Mouse (Mus musculus) layer of hippocampus, adult 8-10 months (tissue): ENCODE results near the gene Zfp354a. TPM values are rescaled to one million over a fixed set of nuclear protein-coding genes. Genes with fewer than 3 reads are reported as not detected.

ENCODE experiments used
- total RNA-seq, 4 experiments: library from RNA; stranded (reverse); gene quantifications; 2 replicates each; pipeline ENCODE4 v1.2.4; 2022

Gene Zfp354a
- total RNA-seq, 4 experiments from 2014 or later, result 9.0 to 10.6 (median 10.0) TPM

Other genes with a start within 250 kb of the Zfp354a start
- 10 to 100 TPM; 43.0 to 51.2 (median 48.0) TPM for gene Zfp354c, start 231.5 kb upstream of the Zfp354a start, total RNA-seq
- gene Zfp879, start 217.7 kb upstream of the Zfp354a start, total RNA-seq, result 1 to 10 TPM; 3.0 to 4.7 (median 3.9) TPM
- not detected for gene Grm6, start 208.6 kb upstream of the Zfp354a start, total RNA-seq
- gene Zfp454, start 171.6 kb upstream of the Zfp354a start, total RNA-seq, result 1 to 10 TPM; 5.4 to 7.4 (median 6.7) TPM
- 10 to 100 TPM; 18.2 to 27.4 (median 20.4) TPM for gene Zfp2, start 143.1 kb upstream of the Zfp354a start, total RNA-seq
- 1 to 10 TPM; 5.9 to 7.8 (median 6.6) TPM for gene Zfp354b, start 127.6 kb upstream of the Zfp354a start, total RNA-seq
- gene 4933414I15Rik, start 115.5 kb upstream of the Zfp354a start, total RNA-seq, result not detected
- gene Prop1, start 105.5 kb upstream of the Zfp354a start, total RNA-seq, result not detected
- gene Olfr1378, start 92.7 kb upstream of the Zfp354a start, total RNA-seq, result not detected
- gene Olfr1377, start 77.3 kb upstream of the Zfp354a start, total RNA-seq, result not detected
- gene Olfr51, start 55.7 kb upstream of the Zfp354a start, total RNA-seq, result not detected
- not detected for gene Olfr54, start 45.0 kb upstream of the Zfp354a start, total RNA-seq
- gene Olfr1375, start 11.1 kb upstream of the Zfp354a start, total RNA-seq, result not detected
- not detected for gene Gm12569, start 161.2 kb downstream of the Zfp354a start, total RNA-seq
- gene Clk4, start 202.5 kb downstream of the Zfp354a start, total RNA-seq, result 100 to 1,000 TPM; 121 to 149 (median 129) TPM
- gene BC049762, start 203.8 kb downstream of the Zfp354a start, total RNA-seq, result under 1 TPM in 1 of 4 experiments, not detected in 3; 0.87 TPM
- 10 to 100 TPM in 1 of 4 experiments, 1 to 10 TPM in 3; 8.4 to 11.8 (median 9.5) TPM for gene Col23a1, start 230.7 kb downstream of the Zfp354a start, total RNA-seq